In the genomic region with DNA sequence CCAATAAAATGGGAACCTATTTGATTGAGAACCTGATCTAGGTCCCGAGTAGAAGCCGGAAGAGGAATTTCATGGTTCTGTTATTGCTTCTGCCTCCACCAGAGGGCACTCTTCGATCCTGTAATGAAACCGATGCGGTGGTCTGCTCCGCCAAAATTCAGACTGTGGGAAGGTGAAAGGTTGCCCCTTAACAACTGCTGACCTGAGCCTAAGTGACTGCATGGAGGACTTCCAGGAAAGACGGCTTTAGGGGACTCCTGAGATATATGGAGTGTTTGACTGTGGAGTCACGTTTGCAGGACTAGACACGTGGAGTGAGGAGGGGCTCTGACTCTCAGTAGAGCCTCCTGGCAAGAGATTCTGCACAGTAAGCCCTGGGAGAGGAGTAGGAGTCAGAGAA, we compare ENCODE assay signal across 8 mouse cellular contexts.
DNase-seq lines count a peak whose midpoint lies in the region; ATAC-seq and TF ChIP-seq lines count a peak whose summit lies in the region.

No protein-coding gene starts in this region.

- no peak for TF ChIP-seq POLR2A in brain, embryonic 14.5 days (IDR thresholded peaks at IDR 0.05; ENCODE audit: borderline replicate concordance, extremely low read depth, insufficient read depth, insufficient read length, poor library complexity, severe bottlenecking)

- H3K36me3 ChIP-seq in embryonic facial prominence, embryonic 15.5 days: no peaks in the 10 kb centered on the region
- no peaks in the 10 kb centered on the region for H3K36me3 ChIP-seq in midbrain, embryonic 10.5 days
- H3K36me3 ChIP-seq in stomach, embryonic 15.5 days: no peaks in the 10 kb centered on the region

- intact Hi-C loops in left cerebral cortex, postnatal 14 days (cut with DNase I): loop anchor here (5.0 to 10.0 kb wide), 5 partner anchors 126 to 686 kb away; a partner anchor contains a TSS

- peak overlapping the region; percentile 48 for H3K4me2 ChIP-seq in embryonic facial prominence, embryonic 15.5 days (replicated peaks)
- peak overlapping the region; percentile 49 for H3K4me2 ChIP-seq in stomach, embryonic 15.5 days

- ATAC-seq in embryonic facial prominence, embryonic 15.5 days (ENCODE audit: insufficient number of reproducible peaks, low FRiP score, low TSS enrichment, low read depth): no peak
- ATAC-seq in hematopoietic stem cell, adult 5-6 weeks (replicated peaks in 1 of 2; ENCODE audit: insufficient read depth in 1 of 2, low FRiP score in 2 of 2, low TSS enrichment in 1 of 2, low read depth in 1 of 2, poor library complexity in 2 of 2, severe bottlenecking in 2 of 2): peak; percentile 49 to 56; a peak in 3 of 4 replicates
- no peak for ATAC-seq in stomach, embryonic 15.5 days (ENCODE audit: insufficient read depth, low FRiP score, low read depth)

- H3K4me3 ChIP-seq in embryonic facial prominence, embryonic 15.5 days (replicated peaks): peak overlapping the region; percentile 19; the same call in 1 of the 2 replicates
- H3K4me3 ChIP-seq in midbrain, embryonic 10.5 days: peak overlapping the region; percentile 20; the same call in 1 of the 2 replicates
- H3K4me3 ChIP-seq in stomach, embryonic 15.5 days (replicated peaks): peak overlapping the region; percentile 20; the same call in 1 of the 2 replicates

- TF ChIP-seq CTCF in brain, embryonic 14.5 days (IDR thresholded peaks at IDR 0.05; ENCODE audit: borderline replicate concordance, extremely low read depth, insufficient read depth, insufficient read length): peak; percentile 84

- H3K9ac ChIP-seq in embryonic facial prominence, embryonic 15.5 days: no peak overlapping the region
- H3K9ac ChIP-seq in stomach, embryonic 15.5 days: no peak overlapping the region

- H3K9me3 ChIP-seq in embryonic facial prominence, embryonic 15.5 days (replicated peaks): no peaks in the 10 kb centered on the region
- no peaks in the 10 kb centered on the region for H3K9me3 ChIP-seq in midbrain, embryonic 10.5 days (replicated peaks)
- H3K9me3 ChIP-seq in stomach, embryonic 15.5 days: no peaks in the 10 kb centered on the region

- peaks cover 21% of the 10 kb centered on the region for H3K4me1 ChIP-seq in embryonic facial prominence, embryonic 15.5 days
- peaks cover 9% of the 10 kb centered on the region for H3K4me1 ChIP-seq in midbrain, embryonic 10.5 days
- peaks cover 7% of the 10 kb centered on the region; the same call in 1 of the 2 replicates for H3K4me1 ChIP-seq in stomach, embryonic 15.5 days

- WGBS in embryonic facial prominence, embryonic 15.5 days: 5% methylated on average over 9 of the region's 9 CpGs
- WGBS in midbrain, embryonic 10.5 days: 16% methylated on average over 9 of the region's 9 CpGs
- 8% methylated on average over 9 of the region's 9 CpGs for WGBS in stomach, embryonic 15.5 days

- H3K27me3 ChIP-seq in embryonic facial prominence, embryonic 15.5 days: no peaks in the 10 kb centered on the region
- H3K27me3 ChIP-seq in midbrain, embryonic 10.5 days (ENCODE audit: low read depth, poor library complexity, severe bottlenecking): no peaks in the 10 kb centered on the region
- no peaks in the 10 kb centered on the region for H3K27me3 ChIP-seq in stomach, embryonic 15.5 days (replicated peaks)

- DNase-seq in layer of hippocampus, adult 11-12 months (ENCODE audit: low spot score): peak; percentile 33
- DNase-seq in layer of hippocampus, adult 9-10 months (ENCODE audit: low spot score): no peak
- peak; percentile 75 for DNase-seq in brain, embryonic 14.5 days (ENCODE audit: low read depth)
- DNase-seq in left cerebral cortex, postnatal 14 days (ENCODE audit: low spot score in 2 of 2): peak; percentile 52 to 66
- peak; percentile 62 for DNase-seq in midbrain, embryonic 10.5 days (ENCODE audit: low spot score)

- no peak overlapping the region for H3K27ac ChIP-seq in embryonic facial prominence, embryonic 15.5 days (replicated peaks)
- H3K27ac ChIP-seq in midbrain, embryonic 10.5 days (replicated peaks): no peak overlapping the region
- no peak overlapping the region for H3K27ac ChIP-seq in stomach, embryonic 15.5 days

Comparison
In these comparisons a context has a peak if more than half of its experiments do, and no peak if none do; other contexts are left out.
1. ATAC-seq: peak in hematopoietic stem cell, adult 5-6 weeks (2 of 2); none in embryonic facial prominence, embryonic 15.5 days (single experiment) and stomach, embryonic 15.5 days (single experiment).
2. Peak in every context shown above with its lines, with median percentiles within 50 percentile points of each other: H3K4me3 ChIP-seq.